Mouse (Mus musculus): ENCODE measurements at regions not wholly inside any gene's neighbourhood (a gene's known extent, or its start where the extent isn't known, plus 50 kb on each side); places are given as distances from the start of the nearest gene placed in this dataset.

- no peak for DNase-seq
Observed at GRCm38 (mm10) chr11:24864637-24865036, 786.8 kb downstream of the Bcl11a start.

DNA sequence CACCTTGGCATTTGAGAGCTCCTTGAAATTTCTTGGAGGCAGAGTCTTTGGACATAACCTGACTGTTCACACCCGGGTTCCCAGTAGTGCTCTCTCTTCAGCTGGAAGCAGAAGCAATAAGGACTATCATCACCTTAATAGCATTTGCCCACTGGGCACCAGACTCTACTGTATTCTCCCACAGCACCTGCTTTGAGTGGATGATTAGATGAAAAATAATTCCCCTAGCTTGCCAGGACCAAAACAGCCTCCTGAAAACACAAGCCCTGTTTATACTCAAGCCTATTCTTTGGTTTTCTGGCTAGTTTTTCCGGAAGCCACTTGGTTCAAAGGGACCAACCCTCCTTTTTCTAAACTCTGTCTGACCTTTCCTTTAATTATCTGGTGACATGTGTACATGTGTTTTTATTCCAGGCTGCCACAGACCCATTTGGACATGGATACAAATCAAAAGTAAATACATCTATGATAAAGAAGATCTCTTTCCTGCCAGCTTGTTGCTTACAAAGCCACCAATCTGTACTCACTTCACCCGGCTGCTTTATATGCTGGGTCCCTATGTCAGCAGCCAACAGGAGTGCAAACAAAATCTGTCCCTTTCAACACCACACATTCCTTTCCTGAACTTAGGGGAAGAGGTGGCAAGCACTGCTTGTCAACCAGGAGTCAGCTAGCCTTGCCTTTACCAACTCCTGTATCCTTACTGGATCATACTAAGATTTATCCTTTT, 787.4 kb downstream of the Bcl11a start:
- no peak for DNase-seq
